Mouse (Mus musculus): ENCODE results near the gene Slc11a1. TPM values are rescaled to one million over a fixed set of nuclear protein-coding genes. Genes with fewer than 3 reads are reported as not detected.

Slc11a1 gene
- total RNA-seq, 1 experiment from 2014 or later: 5.3 TPM

GRCm38 (mm10) chr1:74353453-74354229 is 21.4 kb upstream of the Slc11a1 start:
- DNase-seq: no peak

DNA sequence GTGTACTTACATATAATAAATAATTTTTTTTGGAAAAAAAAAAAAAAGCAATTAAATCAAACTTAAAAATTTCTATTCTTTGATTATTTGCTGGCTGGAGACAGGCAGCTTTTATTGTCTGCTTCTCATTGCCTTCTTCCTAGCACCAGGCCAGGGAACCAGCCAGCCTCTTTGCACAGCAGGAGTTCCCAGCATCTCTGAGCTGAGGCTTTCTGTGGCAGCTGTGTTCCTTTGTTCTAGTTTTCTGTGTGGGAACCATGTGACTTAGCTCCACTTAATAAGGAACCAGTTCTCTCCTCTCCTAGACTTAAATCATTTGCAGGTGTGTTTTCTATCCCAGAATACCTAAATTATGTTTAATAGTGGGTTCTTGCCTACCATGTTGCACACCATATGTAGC is 17.5 kb upstream of the Slc11a1 start:
- no peak for DNase-seq

DNA sequence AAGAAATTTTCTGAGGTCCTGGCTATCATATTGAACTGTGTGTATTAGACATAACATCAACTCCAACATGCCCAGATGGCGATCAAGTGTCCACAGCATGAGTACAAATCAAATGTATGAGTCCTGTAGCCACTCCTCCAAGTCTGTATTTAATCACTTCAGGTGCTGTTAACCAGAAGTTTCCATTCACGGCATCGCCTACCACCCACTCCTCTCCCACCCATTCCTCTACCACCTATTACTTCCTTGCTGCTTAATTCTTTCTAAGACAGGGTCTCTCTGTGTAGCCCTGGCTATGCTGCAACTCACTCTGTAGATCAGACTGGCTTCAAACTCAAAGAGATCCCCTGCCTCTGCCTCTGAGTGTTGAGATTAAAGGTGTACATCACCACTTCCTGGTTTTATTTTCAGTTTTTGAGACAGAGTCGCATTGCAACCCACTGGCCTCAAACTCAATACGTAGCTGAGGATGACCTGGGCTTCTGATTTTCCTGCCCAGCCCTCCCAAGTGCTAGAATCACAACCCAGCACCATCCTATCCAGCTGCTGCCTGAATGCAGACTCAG is 15.0 kb upstream of the Slc11a1 start:
- no peak for DNase-seq

DNA sequence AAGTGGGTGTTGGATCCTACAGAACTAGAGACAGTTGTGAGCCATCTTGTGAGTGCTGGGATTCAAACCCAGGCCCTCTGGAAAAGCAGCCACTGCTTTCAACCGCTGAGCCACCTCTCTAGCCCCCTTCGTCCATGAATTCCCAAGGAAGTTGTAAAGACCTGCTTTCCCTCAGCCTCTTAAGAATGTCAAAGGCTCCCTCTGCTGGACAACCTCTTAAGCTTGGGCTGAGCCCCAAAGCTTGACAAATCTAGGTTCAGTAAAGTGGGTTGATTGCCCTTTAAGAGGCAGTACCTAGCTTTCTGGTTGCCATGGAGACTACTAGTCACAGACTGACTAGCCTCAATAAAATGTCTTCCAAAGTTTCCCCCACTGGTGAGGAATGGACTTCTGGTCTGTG is 13.2 kb upstream of the Slc11a1 start, which contains the start of gene Catip:
Catip (plus strand) TSS at position 297 of the 400 bp plus-strand sequence.
- peak; percentile 84 for DNase-seq

DNA sequence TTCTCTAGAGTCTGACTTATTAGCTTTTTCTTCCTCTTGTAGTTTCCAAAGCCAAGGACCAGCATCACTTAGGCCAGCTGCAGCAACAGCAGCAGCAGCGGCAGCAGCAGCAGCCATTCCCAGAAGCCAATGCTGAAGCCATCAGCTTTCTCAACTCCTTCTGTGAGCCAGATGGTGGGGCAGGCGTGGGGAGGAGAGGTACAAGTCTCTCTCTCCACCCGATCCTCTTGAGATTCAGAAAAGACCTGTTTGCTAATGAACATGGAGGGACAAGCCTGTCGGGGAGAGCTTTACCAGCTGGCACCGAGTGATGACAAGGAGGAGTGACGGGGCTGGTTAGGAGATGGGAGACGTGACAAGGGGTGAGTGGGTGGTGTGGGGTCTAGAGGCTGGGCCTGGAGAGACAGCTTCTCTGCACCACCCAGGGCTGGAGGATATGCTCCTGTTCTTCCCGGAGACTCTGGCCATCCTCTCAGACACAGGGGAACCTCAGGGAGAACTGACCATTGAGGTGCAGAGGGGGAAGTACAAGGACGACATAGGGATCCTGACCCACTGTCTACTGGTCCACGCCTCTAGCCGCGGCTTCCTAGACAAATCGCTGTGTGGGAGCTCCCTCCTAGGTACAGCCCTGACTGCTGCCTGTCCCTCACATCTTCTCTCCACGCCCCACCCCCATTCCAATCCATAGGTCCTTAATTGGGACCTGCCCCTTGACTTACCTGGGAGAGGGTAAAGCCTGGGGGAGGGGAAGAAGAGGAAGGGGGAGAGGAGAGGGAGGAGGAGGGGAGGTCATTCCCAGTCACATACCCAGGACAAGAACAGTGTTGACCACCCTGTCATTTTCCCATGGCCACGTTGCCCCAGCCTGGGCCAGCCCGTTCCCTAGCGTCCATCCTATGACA is 12.4 kb upstream of the Slc11a1 start:
- no peak for DNase-seq

DNA sequence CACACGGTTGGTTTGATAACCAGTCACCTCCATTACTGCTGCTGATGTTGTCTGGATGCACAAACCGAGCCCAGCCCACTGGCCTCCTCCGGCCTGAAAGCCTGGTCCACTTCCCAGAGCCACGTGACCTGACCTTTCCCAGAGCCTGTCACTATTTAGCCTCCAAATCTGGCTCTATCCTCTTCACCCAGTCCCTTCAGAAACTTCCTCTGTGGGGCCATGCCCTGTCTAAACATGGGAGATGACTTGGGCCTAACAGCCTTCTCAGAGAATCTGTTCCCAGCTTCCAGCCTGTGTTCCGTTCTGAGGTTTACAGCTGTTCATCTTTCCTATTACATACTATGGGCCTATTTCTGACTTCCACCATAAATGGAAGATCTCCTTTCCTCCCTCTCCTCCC is 11.6 kb upstream of the Slc11a1 start:
- DNase-seq: no peak

- no peak for DNase-seq
These were observed 10.7 kb upstream of the Slc11a1 start for GRCm38 (mm10) chr1:74364270-74364669.

GRCm38 (mm10) chr1:74367886-74368645 is 6.9 kb upstream of the Slc11a1 start:
- DNase-seq: peak; percentile 73

- no peak for DNase-seq
These were observed 5.0 kb upstream of the Slc11a1 start for GRCm38 (mm10) chr1:74370040-74370439.

- DNase-seq: no peak
These were observed 1.6 kb upstream of the Slc11a1 start for GRCm38 (mm10) chr1:74373372-74373771.

GRCm38 (mm10) chr1:74375561-74375960 is 566 bp downstream of the Slc11a1 start:
- DNase-seq: no peak

- DNase-seq: peak; percentile 86
These were observed 1.4 kb downstream of the Slc11a1 start for GRCm38 (mm10) chr1:74376396-74376795.

DNA sequence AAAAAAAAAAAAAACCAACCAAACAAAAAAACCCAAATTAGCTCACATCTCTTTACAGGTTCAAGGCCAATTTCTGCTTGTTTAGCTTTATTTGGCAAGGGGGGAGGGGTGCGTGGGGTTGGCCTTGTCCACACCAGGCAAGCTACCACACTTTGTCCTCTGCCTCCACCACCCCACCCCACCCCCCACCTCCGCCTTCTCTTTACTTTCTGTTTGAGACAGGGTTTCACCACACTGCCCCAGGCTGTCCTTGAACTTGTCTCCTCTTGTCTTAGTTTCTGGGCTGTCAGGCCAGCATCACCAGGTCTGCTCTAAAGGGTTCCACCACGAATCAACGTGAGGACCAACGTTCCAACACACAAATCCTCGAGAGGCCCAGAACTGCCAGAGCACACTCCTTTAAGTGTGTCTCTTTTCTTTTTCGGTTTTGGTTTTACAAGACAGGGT is 4.1 kb downstream of the Slc11a1 start:
- no peak for DNase-seq

DNA sequence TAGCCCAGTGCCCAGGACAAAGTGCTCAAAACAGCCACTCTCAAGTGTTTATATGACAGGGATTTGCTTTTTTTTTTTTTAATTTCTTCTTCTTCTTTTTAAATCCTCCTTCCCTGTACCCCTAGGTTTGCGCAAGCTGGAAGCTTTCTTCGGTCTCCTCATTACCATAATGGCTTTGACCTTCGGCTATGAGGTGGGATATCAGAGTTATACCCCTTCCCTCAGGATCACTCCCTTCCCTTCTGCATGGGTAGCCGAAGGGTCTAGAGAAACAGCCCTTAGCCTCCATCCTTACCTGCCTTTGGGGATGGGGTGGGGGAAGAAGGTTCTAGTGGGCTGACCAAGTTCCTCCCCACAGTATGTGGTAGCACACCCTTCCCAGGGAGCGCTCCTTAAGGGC is 5.5 kb downstream of the Slc11a1 start:
- DNase-seq: no peak

- DNase-seq: no peak
These were observed 6.6 kb downstream of the Slc11a1 start for GRCm38 (mm10) chr1:74381588-74382021.

DNA sequence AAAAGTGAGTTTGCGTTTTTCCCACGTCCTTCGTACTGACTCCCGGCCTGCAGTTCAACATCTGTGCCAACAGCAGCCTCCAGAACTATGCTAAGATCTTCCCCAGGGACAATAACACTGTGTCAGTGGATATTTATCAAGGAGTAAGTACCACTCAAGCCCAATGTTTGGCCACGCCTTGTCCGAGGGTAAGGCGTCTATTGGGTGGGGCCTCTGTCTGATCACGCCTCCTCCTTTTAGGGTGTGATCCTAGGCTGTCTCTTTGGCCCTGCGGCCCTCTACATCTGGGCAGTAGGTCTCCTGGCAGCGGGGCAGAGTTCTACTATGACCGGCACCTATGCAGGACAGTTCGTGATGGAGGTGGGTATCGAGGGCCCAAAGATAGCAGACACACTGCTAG is 8.4 kb downstream of the Slc11a1 start:
- DNase-seq: no peak

DNA sequence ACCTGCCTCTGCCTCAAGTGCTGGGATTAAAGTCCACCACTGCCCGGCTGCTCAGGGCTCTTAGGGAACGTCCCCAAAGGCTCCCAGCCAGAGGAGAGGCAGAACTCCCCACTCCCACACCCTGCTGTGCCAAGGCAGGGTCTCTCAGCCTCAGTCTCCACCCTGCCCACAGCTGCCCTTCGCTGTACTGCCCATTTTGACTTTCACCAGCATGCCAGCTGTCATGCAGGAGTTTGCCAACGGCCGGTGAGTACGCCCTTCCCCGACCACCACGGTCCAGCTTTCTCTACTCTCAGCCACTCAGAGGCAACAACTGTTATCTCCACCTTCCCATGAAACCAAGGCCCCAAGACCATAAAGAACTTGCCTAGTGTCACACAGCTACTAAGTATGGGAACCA is 9.5 kb downstream of the Slc11a1 start:
- DNase-seq: no peak

GRCm38 (mm10) chr1:74385064-74385463 is 10.1 kb downstream of the Slc11a1 start:
- DNase-seq: no peak

GRCm38 (mm10) chr1:74385531-74385930 is 10.5 kb downstream of the Slc11a1 start:
- DNase-seq: no peak

GRCm38 (mm10) chr1:74386363-74386713 is 11.3 kb downstream of the Slc11a1 start:
- no peak for DNase-seq

DNA sequence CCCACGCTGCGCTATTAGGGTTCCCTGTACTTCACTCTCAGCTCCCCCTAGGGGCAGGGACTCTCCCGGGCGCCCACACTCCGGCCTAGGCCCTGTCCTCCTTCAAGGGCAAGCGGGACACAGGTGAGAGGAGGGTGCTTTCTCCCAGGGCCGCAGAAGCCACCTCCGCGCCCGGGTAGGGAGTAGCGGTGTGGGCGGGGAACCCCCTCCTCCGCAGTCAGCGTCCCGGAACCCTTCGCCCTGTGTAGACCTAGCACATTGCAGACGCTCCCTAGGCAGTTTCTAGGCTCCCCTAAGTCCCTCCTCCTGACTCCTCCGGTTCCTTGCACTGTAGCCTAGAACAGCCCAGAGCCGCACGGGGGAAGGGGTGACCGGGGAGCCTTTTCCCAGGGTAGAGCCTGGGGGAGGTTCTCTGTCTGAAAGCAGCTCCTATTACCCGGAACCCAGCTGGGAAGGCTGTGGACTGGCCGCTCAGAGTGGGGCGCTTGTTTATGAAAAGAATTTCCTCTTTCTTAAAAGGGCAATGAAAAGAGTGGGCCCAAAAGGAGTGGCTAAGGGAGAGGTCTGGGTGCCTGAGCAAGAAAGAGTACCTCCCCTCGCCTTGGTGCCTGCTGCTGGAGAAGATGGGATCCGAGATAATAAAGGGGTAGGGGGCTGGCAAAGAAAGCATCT is 11.9 kb downstream of the Slc11a1 start:
- DNase-seq: peak; percentile 97

Measured in adrenal gland, postnatal 14 days (tissue).